In the genomic region with DNA sequence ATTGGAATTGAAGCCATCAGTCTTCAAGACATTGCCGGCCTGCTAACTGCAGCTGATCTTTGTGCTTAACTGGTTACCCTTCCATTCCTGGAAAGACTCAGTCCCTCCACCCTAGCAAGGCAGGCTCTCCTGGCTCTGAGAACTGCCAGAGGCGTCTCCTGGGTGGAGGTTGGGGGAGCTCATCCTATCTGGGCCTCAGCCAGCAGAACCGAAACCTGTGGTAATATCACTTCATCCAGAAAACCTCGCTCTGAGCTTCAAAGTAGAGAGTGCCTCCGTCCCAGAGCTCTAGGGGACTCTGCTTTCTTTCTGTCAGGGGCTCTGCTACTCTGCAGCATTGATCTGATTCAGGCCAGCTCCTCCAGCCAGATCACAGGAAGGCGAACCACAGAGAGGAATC, we compare ENCODE assay signal across 19 mouse cellular contexts. TPM values are rescaled to one million over a fixed set of nuclear protein-coding genes. Genes with fewer than 3 reads are reported as not detected.
DNase-seq lines count a peak whose midpoint lies in the region; ATAC-seq and TF ChIP-seq lines count a peak whose summit lies in the region.
"Had no signal": no experiment of that assay in that cellular context is flagged by ENCODE, and none has a peak within 500 bp of the region (broad histone marks: within the 10 kb centered on the region; RNA-seq: fewer than 3 reads in every experiment).

No protein-coding gene starts in this region.

- H3K4me3 ChIP-seq in heart, adult 2 months = no peak overlapping the region
- H3K4me3 ChIP-seq in heart, embryonic 12.5 days = no peak overlapping the region
- H3K4me3 ChIP-seq in limb, embryonic 14.5 days (replicated peaks; ENCODE audit: low read length) = no peak overlapping the region
- H3K4me3 ChIP-seq in stomach, postnatal 0 days (ENCODE audit: low read depth, low read length) = no peak overlapping the region
- H3K4me3 ChIP-seq: embryonic facial prominence, embryonic 12.5 days; forebrain, embryonic 15.5 days; hindbrain, embryonic 12.5 days had no signal

- no peaks in the 10 kb centered on the region for H3K36me3 ChIP-seq in heart, adult 2 months (ENCODE audit: control insufficient read depth, insufficient read depth, low read length)
- no peaks in the 10 kb centered on the region for H3K36me3 ChIP-seq in heart, embryonic 12.5 days
- H3K36me3 ChIP-seq in limb, embryonic 14.5 days (ENCODE audit: control insufficient read depth, insufficient read depth, low read length) = no peaks in the 10 kb centered on the region
- H3K36me3 ChIP-seq in stomach, postnatal 0 days (ENCODE audit: control insufficient read depth, insufficient read depth, low read length) = no peaks in the 10 kb centered on the region
- H3K36me3 ChIP-seq: embryonic facial prominence, embryonic 12.5 days; forebrain, embryonic 15.5 days; hindbrain, embryonic 12.5 days had no signal

- peak in 1 of 2 experiments; percentile 31 for DNase-seq in heart, adult 2 months
- DNase-seq in limb, embryonic 14.5 days (ENCODE audit: low spot score) = no peak
- no peak for DNase-seq in stomach, postnatal 0 days (ENCODE audit: low spot score)
- no peak for DNase-seq in cerebellum, postnatal 10 days
- DNase-seq in thymus, postnatal 10 days (ENCODE audit: low spot score in 2 of 2) = no peak
- DNase-seq: adrenal gland, adult 2 months; adrenal gland, postnatal 25 days; cerebellum, adult 18-20 months; cerebellum, adult 9-11 months; embryo, embryonic 11 days; gastrocnemius, postnatal 10 days; heart, postnatal 36 days had no signal

- no peaks in the 10 kb centered on the region for H3K79me2 ChIP-seq in heart, adult 2 months (replicated peaks; ENCODE audit: control insufficient read depth, insufficient read depth, low read length)

- TF ChIP-seq EP300 in heart, adult 2 months (IDR thresholded peaks at IDR 0.05; ENCODE audit: insufficient read depth, low read depth, low read length) = no peak
- no peak for TF ChIP-seq EP300 in stomach, postnatal 0 days (optimal IDR thresholded peaks at IDR 0.05)

- 52% methylated on average over 6 of the region's 6 CpGs for WGBS in heart, adult 2 months
- 64% methylated on average over 6 of the region's 6 CpGs for WGBS in heart, embryonic 12.5 days
- WGBS in limb, embryonic 14.5 days = 64% methylated on average over 6 of the region's 6 CpGs
- WGBS in stomach, postnatal 0 days = 65% methylated on average over 6 of the region's 6 CpGs

- H3K9ac ChIP-seq in heart, adult 2 months (ENCODE audit: low read depth, low read length) = no peak overlapping the region
- H3K9ac ChIP-seq in heart, embryonic 12.5 days = no peak overlapping the region
- no peak overlapping the region for H3K9ac ChIP-seq in limb, embryonic 14.5 days (ENCODE audit: low read depth, low read length, severe bottlenecking)
- H3K9ac ChIP-seq in stomach, postnatal 0 days (ENCODE audit: low read length) = no peak overlapping the region
- H3K9ac ChIP-seq: embryonic facial prominence, embryonic 12.5 days; forebrain, embryonic 15.5 days; hindbrain, embryonic 12.5 days had no signal

- no peak for ATAC-seq in heart, embryonic 12.5 days (ENCODE audit: insufficient number of reproducible peaks, low FRiP score)
- 0 out of 2 replicates have a peak, but pooled peaks have one; percentile 39 for ATAC-seq in common myeloid progenitor, adult 5-6 weeks (replicated peaks; ENCODE audit: low read depth, poor library complexity, severe bottlenecking)
- ATAC-seq in limb, embryonic 14.5 days (ENCODE audit: low FRiP score, low read depth) = no peak
- no peak for ATAC-seq in stomach, postnatal 0 days (ENCODE audit: low FRiP score, low TSS enrichment)
- ATAC-seq: forebrain, embryonic 15.5 days; hindbrain, postnatal 0 days had no signal

- no peak for TF ChIP-seq CTCF in heart, adult 2 months (IDR thresholded peaks at IDR 0.05)
- no peak for TF ChIP-seq CTCF in stomach, postnatal 0 days (IDR thresholded peaks at IDR 0.05; ENCODE audit: low read depth)

- TF ChIP-seq POLR2A in heart, adult 2 months (IDR thresholded peaks at IDR 0.05; ENCODE audit: insufficient read depth, low read depth, low read length) = no peak
- no peak for TF ChIP-seq POLR2A in limb, embryonic 14.5 days (IDR thresholded peaks at IDR 0.05; ENCODE audit: borderline replicate concordance, extremely low read depth, insufficient read depth, insufficient read length)

- intact Hi-C loops in heart, adult 2 months (cut with DNase I) = no loop called here

- no peaks in the 10 kb centered on the region for H3K27me3 ChIP-seq in heart, adult 2 months (ENCODE audit: control insufficient read depth, insufficient read depth, low read length)
- H3K27me3 ChIP-seq in heart, embryonic 12.5 days (replicated peaks) = no peaks in the 10 kb centered on the region
- no peaks in the 10 kb centered on the region for H3K27me3 ChIP-seq in limb, embryonic 14.5 days (ENCODE audit: control insufficient read depth, insufficient read depth, low read length)
- no peaks in the 10 kb centered on the region for H3K27me3 ChIP-seq in stomach, postnatal 0 days (ENCODE audit: control insufficient read depth, insufficient read depth, low read length)
- H3K27me3 ChIP-seq: embryonic facial prominence, embryonic 12.5 days; forebrain, embryonic 15.5 days; hindbrain, embryonic 12.5 days had no signal

- no peak overlapping the region for H3K4me2 ChIP-seq in heart, embryonic 12.5 days
- no peak overlapping the region for H3K4me2 ChIP-seq in limb, embryonic 14.5 days (replicated peaks; ENCODE audit: low read depth, low read length, severe bottlenecking)
- no peak overlapping the region for H3K4me2 ChIP-seq in stomach, postnatal 0 days (replicated peaks; ENCODE audit: low read depth)
- H3K4me2 ChIP-seq: embryonic facial prominence, embryonic 12.5 days; forebrain, embryonic 15.5 days; heart, embryonic 11.5 days; hindbrain, embryonic 12.5 days had no signal

- peaks cover 10% of the 10 kb centered on the region for H3K4me1 ChIP-seq in heart, adult 2 months (ENCODE audit: control insufficient read depth, insufficient read depth, low read length)
- H3K4me1 ChIP-seq in heart, embryonic 12.5 days (replicated peaks) = peaks cover 17% of the 10 kb centered on the region
- peaks cover 28% of the 10 kb centered on the region for H3K4me1 ChIP-seq in limb, embryonic 14.5 days (ENCODE audit: control insufficient read depth, insufficient read depth, low read length)
- H3K4me1 ChIP-seq in stomach, postnatal 0 days (replicated peaks; ENCODE audit: control insufficient read depth, insufficient read depth) = no peaks in the 10 kb centered on the region
- H3K4me1 ChIP-seq: forebrain, embryonic 15.5 days had no signal

- H3K9me3 ChIP-seq in heart, embryonic 12.5 days (replicated peaks) = no peaks in the 10 kb centered on the region
- H3K9me3 ChIP-seq in limb, embryonic 14.5 days (ENCODE audit: control insufficient read depth, low read length) = no peaks in the 10 kb centered on the region
- H3K9me3 ChIP-seq in stomach, postnatal 0 days (ENCODE audit: control insufficient read depth, low read length) = no peaks in the 10 kb centered on the region
- H3K9me3 ChIP-seq: embryonic facial prominence, embryonic 12.5 days; forebrain, embryonic 15.5 days; hindbrain, embryonic 12.5 days had no signal

- peak overlapping the region; percentile 12; the same call in 1 of the 2 replicates for H3K27ac ChIP-seq in heart, adult 2 months
- no peak overlapping the region for H3K27ac ChIP-seq in heart, embryonic 12.5 days (ENCODE audit: poor library complexity, severe bottlenecking)
- H3K27ac ChIP-seq in limb, embryonic 14.5 days (replicated peaks; ENCODE audit: low read depth, low read length) = 0 out of 2 replicates have a peak overlapping the region, but pooled peaks have one; percentile 13
- H3K27ac ChIP-seq in stomach, postnatal 0 days (replicated peaks) = 0 out of 2 replicates have a peak overlapping the region, but pooled peaks have one; percentile 35
- H3K27ac ChIP-seq: embryonic facial prominence, embryonic 12.5 days; forebrain, embryonic 15.5 days; hindbrain, embryonic 12.5 days; hindbrain, postnatal 0 days had no signal

RNA-seq across cellular contexts. Expression of a gene that starts 10.3 kb away (rescaled TPM):
- total RNA-seq in heart, adult 2 months (2021) = 10 to 100 TPM; 13.0 to 13.3 TPM
- polyA plus RNA-seq in heart, adult 2 months (2012; rRNA removed) = 37.5 and 40.5 TPM in 2 replicates
- 23.1 and 23.3 TPM in 2 replicates for polyA plus RNA-seq in heart, embryonic 12.5 days (2016; fragmentation: Nextera tagmentation; extraction: Ambion mirVana)
- total RNA-seq in common myeloid progenitor, adult 5-6 weeks (2017) = 2.4 and 3.5 TPM in 2 replicates
- 72.3 and 90.2 TPM in 2 replicates for polyA plus RNA-seq in limb, embryonic 14.5 days (2012; rRNA removed)
- polyA plus RNA-seq in limb, embryonic 14.5 days (2014; fragmentation: Nextera tagmentation; extraction: Ambion mirVana) = 36.8 and 42.9 TPM in 2 replicates
- 15.6 and 17.2 TPM in 2 replicates for polyA plus RNA-seq in stomach, postnatal 0 days (2015; fragmentation: Nextera tagmentation; extraction: Ambion mirVana)

RNA-seq across cellular contexts. Expression of a gene that starts 11.6 kb away (rescaled TPM):
- under 1 TPM in 1 of 2 experiments, not detected in 1; 0.23 TPM for total RNA-seq in heart, adult 2 months (2021)
- 0.08 and 0.32 TPM in 2 replicates for polyA plus RNA-seq in heart, adult 2 months (2012; rRNA removed)
- 1.7 and 1.9 TPM in 2 replicates for polyA plus RNA-seq in heart, embryonic 12.5 days (2016; fragmentation: Nextera tagmentation; extraction: Ambion mirVana)
- total RNA-seq in common myeloid progenitor, adult 5-6 weeks (2017) = not detected in 2 replicates
- polyA plus RNA-seq in limb, embryonic 14.5 days (2012; rRNA removed) = 3.3 and 6.4 TPM in 2 replicates
- 1.7 and 2.2 TPM in 2 replicates for polyA plus RNA-seq in limb, embryonic 14.5 days (2014; fragmentation: Nextera tagmentation; extraction: Ambion mirVana)
- polyA plus RNA-seq in stomach, postnatal 0 days (2015; fragmentation: Nextera tagmentation; extraction: Ambion mirVana) = 2.5 and 2.8 TPM in 2 replicates
- total RNA-seq: heart, postnatal 36 days had no signal

RNA-seq across cellular contexts. Expression of a gene that starts 35.7 kb away (rescaled TPM):
- total RNA-seq in heart, adult 2 months (2021) = 10 to 100 TPM; 35.0 to 48.8 TPM
- polyA plus RNA-seq in heart, adult 2 months (2012; rRNA removed) = 73.7 and 89.2 TPM in 2 replicates
- 13.8 and 14.4 TPM in 2 replicates for polyA plus RNA-seq in heart, embryonic 12.5 days (2016; fragmentation: Nextera tagmentation; extraction: Ambion mirVana)
- total RNA-seq in common myeloid progenitor, adult 5-6 weeks (2017) = not detected in 2 replicates
- polyA plus RNA-seq in limb, embryonic 14.5 days (2012; rRNA removed) = 107 and 130 TPM in 2 replicates
- 123 and 164 TPM in 2 replicates for polyA plus RNA-seq in limb, embryonic 14.5 days (2014; fragmentation: Nextera tagmentation; extraction: Ambion mirVana)
- 89.9 and 99.8 TPM in 2 replicates for polyA plus RNA-seq in stomach, postnatal 0 days (2015; fragmentation: Nextera tagmentation; extraction: Ambion mirVana)

RNA-seq across cellular contexts. Expression of a gene that starts 58.9 kb away (rescaled TPM):
- 10 to 100 TPM; 46.4 to 48.9 TPM for total RNA-seq in heart, adult 2 months (2021)
- polyA plus RNA-seq in heart, adult 2 months (2012; rRNA removed) = 61.7 and 69.0 TPM in 2 replicates
- 51.4 and 52.9 TPM in 2 replicates for polyA plus RNA-seq in heart, embryonic 12.5 days (2016; fragmentation: Nextera tagmentation; extraction: Ambion mirVana)
- 27.5 and 33.4 TPM in 2 replicates for total RNA-seq in common myeloid progenitor, adult 5-6 weeks (2017)
- 98.9 and 105 TPM in 2 replicates for polyA plus RNA-seq in limb, embryonic 14.5 days (2012; rRNA removed)
- polyA plus RNA-seq in limb, embryonic 14.5 days (2014; fragmentation: Nextera tagmentation; extraction: Ambion mirVana) = 91.2 and 93.2 TPM in 2 replicates
- 96.2 and 101 TPM in 2 replicates for polyA plus RNA-seq in stomach, postnatal 0 days (2015; fragmentation: Nextera tagmentation; extraction: Ambion mirVana)
